Mouse (Mus musculus) forebrain, embryonic 14.5 days (tissue): ENCODE data around the gene Clec4d. TPM values are rescaled to one million over a fixed set of nuclear protein-coding genes. Genes with fewer than 3 reads are reported as not detected.
"Not testable (repeated sequence)": the region's sequence is repeated elsewhere in the genome, so short reads cannot be mapped to it uniquely, and the experiment has no call there.

Source experiments
- ATAC-seq: fragments of 200-750 bp; cut with Nextera tagmentation; 2 replicates; pipeline ENCODE4 v1.8.0; 2017; ENCODE audit warnings: mild to moderate bottlenecking, moderate library complexity
- DNase-seq: peaks from one replicate; pipeline ENCODE4 v3.0.0-alpha.2; 2015; ENCODE audit warnings: low spot score
- H3K27ac ChIP-seq: fragments of 300-500 bp; sonication (generic); 2 replicates; pipeline ENCODE4 v1.5.1; 2014; ENCODE audit warnings: low read depth, mild to moderate bottlenecking, control low read depth, low read length, moderate library complexity
- H3K27me3 ChIP-seq: fragments of 300-500 bp; sonication (generic); replicated peaks from 2 replicates; pipeline ENCODE4 v1.6.1; 2014; ENCODE audit warnings: low read length, control low read depth, mixed read lengths; ENCODE audit not compliant: control insufficient read depth, insufficient read depth
- H3K36me3 ChIP-seq: fragments of 300-500 bp; sonication (generic); 2 replicates; pipeline ENCODE4 v1.6.1; 2014; ENCODE audit warnings: low read length, control low read depth; ENCODE audit not compliant: control insufficient read depth, insufficient read depth
- H3K4me1 ChIP-seq: fragments of 300-500 bp; sonication (generic); 2 replicates; pipeline ENCODE4 v1.6.1; 2014; ENCODE audit warnings: antibody characterized with exemption, low read length, control low read depth; ENCODE audit not compliant: control insufficient read depth, insufficient read depth
- H3K4me2 ChIP-seq: fragments of 300-500 bp; sonication (generic); 2 replicates; pipeline ENCODE4 v1.6.1; 2014; ENCODE audit warnings: mild to moderate bottlenecking, control low read depth, low read length
- H3K4me3 ChIP-seq: fragments of 300-500 bp; sonication (generic); 2 replicates; pipeline ENCODE4 v1.5.1; 2014; ENCODE audit warnings: low read depth, low read length, control low read depth
- H3K9ac ChIP-seq: fragments of 300-500 bp; sonication (generic); 2 replicates; pipeline ENCODE4 v1.6.1; 2014; ENCODE audit warnings: mild to moderate bottlenecking, low read length, control low read depth, moderate library complexity
- H3K9me3 ChIP-seq: fragments of 300-500 bp; sonication (generic); replicated peaks from 2 replicates; pipeline ENCODE4 v1.6.1; 2016; ENCODE audit warnings: low read length, control low read depth, mixed read lengths; ENCODE audit not compliant: control insufficient read depth
- WGBS: fragments of 180-500 bp; shearing (Covaris S2); extraction: QIAGEN DNeasy Blood & Tissue Kit; methylation state at CpG from one replicate; pipeline ENCODE4 v1.1.7; 2014; 5-methylcytosine and 5-hydroxymethylcytosine counted together
- polyA plus RNA-seq: library from polyadenylated mRNA; unstranded; fragments of >200 nt; fragmentation: Nextera tagmentation; extraction: Ambion mirVana; gene quantifications from 2 replicates; pipeline ENCODE4 v1.2.1, GENCODE M21; 2014

The Clec4d gene
- polyA plus RNA-seq, 1 experiment from 2014 or later: not detected

DNA sequence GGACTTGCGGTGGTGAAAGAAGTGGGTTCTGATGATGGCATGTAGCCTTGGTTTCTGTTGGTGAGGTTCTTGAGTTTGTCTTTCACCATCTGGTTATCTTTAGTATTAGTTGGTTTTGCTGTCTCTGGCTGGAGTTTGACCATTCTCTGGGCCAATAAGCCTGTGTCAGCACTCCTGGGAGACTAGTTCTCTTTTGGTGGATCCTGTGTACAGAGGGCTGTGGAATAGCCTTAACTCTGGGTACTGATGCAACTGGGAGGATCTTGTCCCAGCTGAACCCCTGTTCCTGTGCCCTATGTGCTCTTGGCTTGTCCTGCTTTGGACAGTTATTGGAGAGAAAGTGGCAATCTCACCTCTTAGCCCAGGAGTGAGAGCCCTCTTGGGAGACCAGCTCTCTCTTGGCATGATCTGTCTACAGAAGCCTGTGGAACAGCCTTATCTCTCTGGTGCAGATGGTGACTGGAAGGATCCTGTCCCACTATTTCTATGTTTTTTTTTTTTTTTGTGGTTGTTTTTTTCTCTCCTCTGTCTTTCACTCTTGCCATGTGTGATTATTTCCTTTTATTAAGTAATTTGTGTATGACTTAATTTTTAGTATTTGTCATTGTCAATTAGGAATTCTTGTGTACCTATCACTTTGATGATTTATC, 31.0 kb downstream of the Clec4d start:
- H3K27me3 ChIP-seq: no peaks in the 10 kb centered on the region
- 100% methylated on average over 1 of the region's 1 CpGs for WGBS
- ATAC-seq: no peak
- no peak overlapping the region for H3K27ac ChIP-seq
- H3K4me3 ChIP-seq: no peak overlapping the region
- H3K4me2 ChIP-seq: no peak overlapping the region
- no peaks in the 10 kb centered on the region for H3K4me1 ChIP-seq
- H3K9me3 ChIP-seq: no peaks in the 10 kb centered on the region
- no peak for DNase-seq
- no peak overlapping the region for H3K9ac ChIP-seq
- H3K36me3 ChIP-seq: no peaks in the 10 kb centered on the region

DNA sequence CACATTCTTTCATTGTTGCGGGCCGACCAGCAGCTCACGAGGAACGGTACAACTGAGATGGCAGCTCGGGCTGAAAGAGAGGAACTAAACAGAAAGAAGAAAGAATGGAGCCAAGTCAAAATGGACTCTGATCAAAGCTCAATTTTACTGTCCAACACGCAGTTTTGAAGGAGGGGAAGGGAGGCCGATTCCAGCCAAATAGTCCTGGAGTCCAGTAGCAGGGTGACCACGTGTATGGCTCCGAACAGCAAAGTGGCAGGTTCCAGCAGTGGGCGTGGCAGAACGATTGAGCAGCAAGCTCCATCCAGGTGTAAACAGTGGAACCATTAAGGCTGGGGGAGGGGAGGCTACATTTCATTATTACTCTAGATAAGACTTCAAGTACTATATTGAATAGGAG, 31.6 kb downstream of the Clec4d start:
- not testable (repeated sequence) for DNase-seq, H3K9me3 ChIP-seq, ATAC-seq, H3K4me1 ChIP-seq, H3K4me3 ChIP-seq, H3K36me3 ChIP-seq, H3K27ac ChIP-seq, H3K27me3 ChIP-seq, H3K9ac ChIP-seq, H3K4me2 ChIP-seq
- WGBS: 91% methylated on average over 11 of the region's 11 CpGs

DNA sequence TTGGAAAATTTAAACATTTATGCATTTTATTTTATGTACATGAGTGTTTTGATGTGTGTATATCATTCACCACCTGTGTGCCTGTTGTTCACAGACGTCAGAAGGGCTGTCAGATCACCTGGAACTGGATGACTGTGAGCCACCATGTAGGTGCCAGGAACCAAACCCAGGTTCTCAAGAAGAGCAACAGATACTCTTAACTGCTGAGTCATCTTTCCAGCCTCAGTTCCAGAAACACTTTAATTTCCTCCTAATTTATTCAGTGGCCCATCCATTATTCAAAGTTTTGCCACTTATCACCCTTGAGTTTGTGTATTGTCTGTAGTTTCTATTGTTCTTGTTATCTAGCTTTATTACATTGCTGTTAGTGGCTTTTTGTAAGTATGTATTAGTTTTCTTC, 34.8 kb downstream of the Clec4d start:
- Histone ChIP-seq H3K27ac (no peak overlapping the region), H3K4me3 (no peak overlapping the region), H3K9me3 (no peaks in the 10 kb centered on the region), H3K4me2 (no peak overlapping the region), H3K27me3 (no peaks in the 10 kb centered on the region), H3K36me3 (no peaks in the 10 kb centered on the region), H3K9ac (no peak overlapping the region), H3K4me1 (no peaks in the 10 kb centered on the region)
- DNase-seq (no peak), ATAC-seq (no peak)
- WGBS: 75% methylated on average over 1 of the region's 1 CpGs

DNA sequence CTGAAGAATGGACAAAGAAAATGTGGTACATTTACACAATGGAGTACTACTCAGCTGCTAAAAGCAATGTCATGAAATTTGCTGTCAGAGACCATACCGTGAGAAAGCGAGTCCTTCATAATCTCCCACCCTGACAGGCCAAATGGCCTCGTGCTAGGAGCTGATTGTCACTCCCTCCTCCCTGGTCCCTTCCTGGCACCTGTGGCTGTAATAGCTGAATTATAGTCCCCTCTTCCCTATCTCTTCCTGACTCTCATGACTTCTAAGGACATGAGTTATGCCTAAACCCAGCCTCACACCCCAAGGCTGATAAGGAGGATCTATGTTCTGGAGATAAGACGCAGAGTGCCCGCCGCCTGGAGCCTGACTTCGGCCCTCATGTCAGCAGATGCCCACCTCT, 44.4 kb downstream of the Clec4d start:
- DNase-seq, H3K4me3 ChIP-seq, ATAC-seq, H3K27me3 ChIP-seq, H3K9me3 ChIP-seq, H3K4me1 ChIP-seq, H3K4me2 ChIP-seq, H3K36me3 ChIP-seq, H3K27ac ChIP-seq, H3K9ac ChIP-seq: not testable (repeated sequence)
- WGBS: 95% methylated on average over 7 of the region's 7 CpGs

DNA sequence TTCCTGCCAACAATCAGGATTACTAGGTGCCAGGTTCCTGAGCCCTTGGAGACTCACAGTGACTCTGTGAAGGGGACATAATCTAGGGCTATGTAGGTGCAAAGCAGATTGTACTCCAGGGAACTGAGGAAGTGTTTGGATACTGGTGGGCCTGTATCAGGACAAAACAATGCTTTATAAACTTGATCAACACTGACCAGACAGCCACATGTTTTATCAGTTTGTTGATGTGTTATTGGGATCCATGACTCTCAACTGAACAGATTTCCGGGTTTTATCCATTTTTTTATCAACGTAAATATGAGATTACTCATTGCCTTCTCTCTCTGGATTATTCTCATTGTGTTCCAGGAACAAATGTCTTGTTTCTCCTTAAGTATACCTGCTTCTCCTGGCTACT, 46.1 kb downstream of the Clec4d start, which contains the start of gene Vmn2r19:
TSS of gene Vmn2r19 (plus strand) at position 301 of the 400 bp plus-strand sequence.
- ATAC-seq: no peak

More for the DNA sequence above, 46.1 kb downstream of the Clec4d start, which contains the start of gene Vmn2r19:
- DNase-seq: no peak
- Histone ChIP-seq H3K27ac (no peak within 1 kb of the TSS), H3K27me3 (no peaks in the 10 kb centered on the region), H3K36me3 (no peaks in the 10 kb centered on the region), H3K9me3 (no peaks in the 10 kb centered on the region), H3K4me3 (no peak within 1 kb of the TSS), H3K9ac (no peak within 1 kb of the TSS), H3K4me1 (no peaks in the 10 kb centered on the region), H3K4me2 (no peak within 1 kb of the TSS)
- WGBS: 91% methylated on average over 2 of the region's 2 CpGs

Other genes with a start within 250 kb of the Clec4d start
- gene Clec4b1, start 212.1 kb upstream of the Clec4d start, polyA plus RNA-seq: not detected in 2 replicates
- gene Clec4a2, start 155.7 kb upstream of the Clec4d start, polyA plus RNA-seq: 1.3 and 1.7 TPM in 2 replicates
- not detected in 2 replicates for gene Clec4b2, start 89.2 kb upstream of the Clec4d start, polyA plus RNA-seq
- gene Clec4n, start 32.3 kb upstream of the Clec4d start, polyA plus RNA-seq: 0.64 and 1.0 TPM in 2 replicates
- gene Clec4e, start 27.8 kb downstream of the Clec4d start, polyA plus RNA-seq: not detected in 2 replicates
- not detected in 2 replicates for gene Vmn2r19, start 46.2 kb downstream of the Clec4d start, polyA plus RNA-seq
- gene Vmn2r20, start 156.0 kb downstream of the Clec4d start, polyA plus RNA-seq: not detected in 2 replicates